Mouse (Mus musculus) lung, postnatal 0 days (tissue): ENCODE measurements around the gene Lpp.

Experiments used
- CTCF ChIP-seq: IDR thresholded peaks from 2 replicates; pipeline ENCODE4 v1.5.1; 2016; ENCODE audit warnings: antibody characterized with exemption, mild to moderate bottlenecking
- EP300 ChIP-seq: IDR thresholded peaks from 2 replicates; pipeline ENCODE4 v1.6.1; 2016; ENCODE audit warnings: antibody characterized with exemption, mild to moderate bottlenecking, control low read depth

DNA sequence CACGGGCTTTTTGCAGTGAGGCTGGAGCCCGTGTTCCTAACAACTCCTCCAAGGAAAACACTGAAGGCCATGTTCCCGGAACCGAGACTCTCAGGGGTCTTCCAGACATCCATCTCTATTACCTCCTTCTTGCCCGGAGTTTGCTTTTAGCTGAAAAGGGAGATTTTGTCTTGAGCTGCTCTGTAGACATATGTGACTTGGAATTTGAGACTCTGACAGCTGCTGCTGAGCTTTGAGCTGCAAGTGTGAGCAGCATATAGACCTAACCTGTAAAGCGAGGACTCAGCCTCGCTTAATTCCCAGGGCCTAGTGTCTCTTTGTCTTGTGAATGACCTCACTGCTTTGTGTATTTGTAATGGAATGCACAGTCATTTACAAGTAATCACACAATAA, 49.8 kb downstream of the Lpp start:
- TF ChIP-seq CTCF = no peak
- TF ChIP-seq EP300 = no peak
